Mouse (Mus musculus) liver, postnatal 0 days (tissue): Measurements from ENCODE around the gene Suz12. TPM values are rescaled to one million over a fixed set of nuclear protein-coding genes. Genes with fewer than 3 reads are reported as not detected.
A peak's percentile ranks its signal among the peaks of the same experiment; 100 is the strongest.
"Not testable (repeated sequence)": the region's sequence is repeated elsewhere in the genome, so short reads cannot be mapped to it uniquely, and the experiment has no call there.

ENCODE experiments used
- ATAC-seq: fragments of 200-750 bp; cut with Nextera tagmentation; 2 replicates; pipeline ENCODE4 v1.8.0; 2017; ENCODE audit warnings: mild to moderate bottlenecking, moderate library complexity
- DNase-seq: peaks from one replicate; pipeline ENCODE4 v3.0.0-alpha.2; 2016
- H3K27ac ChIP-seq: fragments of 300-500 bp; sonication (generic); 2 replicates; pipeline ENCODE4 v1.5.1; 2014; ENCODE audit warnings: antibody characterized with exemption, moderate library complexity, mild to moderate bottlenecking, low read depth
- H3K27me3 ChIP-seq: fragments of 300-500 bp; sonication (generic); 2 replicates; pipeline ENCODE4 v1.6.1; 2014; ENCODE audit warnings: low read length, control low read depth, mixed read lengths; ENCODE audit not compliant: insufficient read depth
- H3K36me3 ChIP-seq: fragments of 300-500 bp; sonication (generic); replicated peaks from 2 replicates; pipeline ENCODE4 v1.6.1; 2014; ENCODE audit warnings: mild to moderate bottlenecking, control low read depth, low read length, moderate library complexity, mixed read lengths; ENCODE audit not compliant: insufficient read depth
- H3K4me1 ChIP-seq: fragments of 300-500 bp; sonication (generic); 2 replicates; pipeline ENCODE4 v1.6.1; 2014; ENCODE audit warnings: antibody characterized with exemption, mild to moderate bottlenecking, control low read depth; ENCODE audit not compliant: insufficient read depth
- H3K4me2 ChIP-seq: fragments of 300-500 bp; sonication (generic); 2 replicates; pipeline ENCODE4 v1.6.1; 2014; ENCODE audit warnings: low read depth, mild to moderate bottlenecking, low read length, moderate library complexity, mixed read lengths
- H3K4me3 ChIP-seq: fragments of 300-500 bp; sonication (generic); 2 replicates; pipeline ENCODE4 v1.5.1; 2014; ENCODE audit warnings: low read depth, low read length
- H3K9ac ChIP-seq: fragments of 300-500 bp; sonication (generic); replicated peaks from 2 replicates; pipeline ENCODE4 v1.6.1; 2014; ENCODE audit warnings: mild to moderate bottlenecking, moderate library complexity
- H3K9me3 ChIP-seq: fragments of 300-500 bp; sonication (generic); 2 replicates; pipeline ENCODE4 v1.6.1; 2016; ENCODE audit warnings: mild to moderate bottlenecking, control low read depth, low read length, mixed read lengths
- CTCF ChIP-seq: sonication (generic); IDR thresholded peaks from 2 replicates; pipeline ENCODE4 v1.5.1; 2016; ENCODE audit warnings: antibody characterized with exemption, low read depth
- EP300 ChIP-seq: IDR thresholded peaks from 2 replicates; pipeline ENCODE4 v1.6.1; 2016; ENCODE audit warnings: antibody characterized with exemption, low read depth, mild to moderate bottlenecking
- WGBS: fragments of 180-500 bp; shearing (Covaris S2); extraction: QIAGEN DNeasy Blood & Tissue Kit; methylation state at CpG from one replicate; pipeline ENCODE4 v1.1.7; 2014; ENCODE audit not compliant: insufficient replicate concordance; 5-methylcytosine and 5-hydroxymethylcytosine counted together
- polyA plus RNA-seq: library from polyadenylated mRNA; unstranded; fragments of >200 nt; fragmentation: Nextera tagmentation; extraction: Ambion mirVana; gene quantifications from 2 replicates; pipeline ENCODE4 v1.2.1, GENCODE M21; 2015

Gene Suz12
- polyA plus RNA-seq, 1 experiment from 2014 or later: 11.2 TPM

DNA sequence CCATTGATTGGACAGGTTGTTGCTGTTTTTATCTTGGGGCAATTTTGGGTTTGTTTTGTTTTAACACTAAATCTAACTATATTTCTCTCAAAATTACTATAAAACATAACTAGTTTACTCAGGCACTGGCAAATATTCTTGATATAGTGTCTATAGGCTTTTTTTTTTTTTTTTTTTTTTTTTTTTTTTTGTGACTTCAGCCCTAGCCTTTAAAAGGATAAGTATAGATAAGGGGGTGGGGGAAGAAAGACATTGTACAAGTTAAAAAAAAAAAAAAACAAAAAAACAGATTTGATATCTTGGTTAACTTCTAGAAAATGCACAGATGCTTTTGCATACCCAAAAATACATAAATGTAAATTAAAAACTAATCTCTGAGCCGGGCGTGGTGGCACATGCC lies 2.8 kb upstream of the Suz12 start:
- no peak for DNase-seq
- no peak overlapping the region for H3K27ac ChIP-seq
- no peaks in the 10 kb centered on the region for H3K9me3 ChIP-seq
- H3K27me3 ChIP-seq: no peaks in the 10 kb centered on the region
- no peak overlapping the region for H3K4me3 ChIP-seq
- H3K4me1 ChIP-seq: no peaks in the 10 kb centered on the region
- no peak for TF ChIP-seq CTCF
- no peak for TF ChIP-seq EP300
- WGBS: 77% methylated on average over 2 of the region's 2 CpGs
- H3K9ac ChIP-seq: no peak overlapping the region
- H3K4me2 ChIP-seq: no peak overlapping the region
- no peaks in the 10 kb centered on the region for H3K36me3 ChIP-seq
- ATAC-seq: no peak

GRCm38 (mm10) chr11:79991600-79991999 lies 1.3 kb upstream of the Suz12 start:
- DNase-seq: no peak
- WGBS: 85% methylated on average over 5 of the region's 5 CpGs
- ATAC-seq: no peak
- Histone ChIP-seq H3K4me1 (no peaks in the 10 kb centered on the region), H3K27ac (no peak overlapping the region), H3K9ac (no peak overlapping the region), H3K4me3 (no peak overlapping the region), H3K36me3 (peaks cover 7% of the 10 kb centered on the region), H3K4me2 (peak overlapping the region; percentile 91; the same call in 1 of the 2 replicates), H3K27me3 (no peaks in the 10 kb centered on the region), H3K9me3 (no peaks in the 10 kb centered on the region)
- TF ChIP-seq CTCF: no peak
- no peak for TF ChIP-seq EP300

- H3K9me3 ChIP-seq: no peaks in the 10 kb centered on the region
- peak overlapping the region; percentile 100 for H3K27ac ChIP-seq
- WGBS: 18% methylated on average over 20 of the region's 21 CpGs
- peak overlapping the region; percentile 93 for H3K4me3 ChIP-seq
- no peaks in the 10 kb centered on the region for H3K4me1 ChIP-seq
- peaks cover 12% of the 10 kb centered on the region for H3K36me3 ChIP-seq
- DNase-seq (no peak), ATAC-seq (no peak)
- H3K9ac ChIP-seq: peak overlapping the region; percentile 98
- H3K4me2 ChIP-seq: peak overlapping the region; percentile 91
- no peaks in the 10 kb centered on the region for H3K27me3 ChIP-seq
- 0 out of 2 replicates have a peak, but pooled peaks have one; percentile 3 for TF ChIP-seq EP300
- TF ChIP-seq CTCF: no peak
Measured at GRCm38 (mm10) chr11:79992035-79992591, 793 bp upstream of the Suz12 start.

DNA sequence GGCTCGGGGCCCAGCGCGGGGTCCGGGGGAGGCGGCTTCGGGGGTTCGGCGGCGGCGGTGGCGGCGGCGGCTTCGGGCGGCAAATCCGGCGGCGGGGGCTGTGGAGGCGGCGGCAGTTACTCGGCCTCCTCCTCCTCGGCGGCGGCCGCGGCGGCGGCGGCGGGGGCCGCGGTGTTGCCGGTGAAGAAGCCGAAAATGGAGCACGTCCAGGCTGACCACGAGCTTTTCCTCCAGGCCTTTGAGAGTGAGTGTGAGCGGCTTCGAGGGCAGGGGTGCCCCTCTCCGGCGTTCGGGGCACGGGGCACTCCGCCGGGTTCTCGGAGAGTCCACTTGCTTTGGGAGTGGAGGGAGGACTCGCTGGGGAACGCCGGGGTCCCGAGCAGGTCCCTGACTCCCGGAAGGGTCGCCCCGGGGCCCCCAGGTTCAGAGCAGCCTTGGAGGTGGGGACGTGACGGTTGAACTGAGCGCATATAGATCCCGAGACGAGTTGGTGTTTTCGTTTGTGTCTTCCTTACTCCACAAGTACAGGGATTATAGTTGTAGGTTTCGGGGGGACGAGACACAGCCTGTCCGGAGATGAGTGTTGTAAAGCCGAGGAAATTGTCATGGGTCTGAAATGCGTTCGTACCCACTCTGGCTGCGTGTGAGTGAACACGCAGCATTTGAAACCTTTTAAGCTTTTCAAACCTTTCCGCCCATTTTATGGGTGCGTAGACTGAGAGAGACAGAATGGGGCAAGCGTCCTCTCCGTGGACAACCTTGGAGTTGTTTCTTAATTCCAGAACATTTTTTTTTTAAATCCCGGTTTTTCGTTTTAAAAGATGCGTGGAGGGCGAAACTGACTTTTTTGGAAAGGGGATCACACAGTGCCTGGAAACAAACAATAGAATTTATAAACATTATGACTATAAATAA lies 707 bp downstream of the Suz12 start:
- Histone ChIP-seq H3K27me3 (no peaks in the 10 kb centered on the region), H3K4me2 (peak overlapping the region; percentile 65), H3K9me3 (no peaks in the 10 kb centered on the region), H3K27ac (peak overlapping the region; percentile 100), H3K36me3 (peaks cover 18% of the 10 kb centered on the region), H3K9ac (peak overlapping the region; percentile 98), H3K4me3 (peak overlapping the region; percentile 93), H3K4me1 (no peaks in the 10 kb centered on the region)
- DNase-seq: no peak
- 1% methylated on average over 63 of the region's 74 CpGs for WGBS
- peak; percentile 28; the same call in 1 of the 2 replicates for ATAC-seq
- TF ChIP-seq EP300 (no peak), CTCF (no peak)

- Histone ChIP-seq H3K27me3 (no peaks in the 10 kb centered on the region), H3K4me1 (no peaks in the 10 kb centered on the region), H3K36me3 (peaks cover 22% of the 10 kb centered on the region), H3K9me3 (no peaks in the 10 kb centered on the region), H3K4me2 (peak overlapping the region; percentile 65), H3K4me3 (peak overlapping the region; percentile 93), H3K9ac (peak overlapping the region; percentile 98), H3K27ac (no peak overlapping the region)
- DNase-seq: no peak
- no peak for ATAC-seq
- 4% methylated on average over 7 of the region's 7 CpGs for WGBS
- TF ChIP-seq CTCF (no peak), EP300 (no peak)
Measured at GRCm38 (mm10) chr11:79994271-79994988, 1.5 kb downstream of the Suz12 start.

- not testable (repeated sequence) for H3K9me3 ChIP-seq, ATAC-seq, H3K4me2 ChIP-seq, DNase-seq, H3K4me3 ChIP-seq, H3K27ac ChIP-seq, H3K9ac ChIP-seq, H3K4me1 ChIP-seq, H3K27me3 ChIP-seq
- H3K36me3 ChIP-seq: peaks cover 63% of the 10 kb centered on the region
- 99% methylated on average over 3 of the region's 5 CpGs for WGBS
Measured at GRCm38 (mm10) chr11:80016533-80016932, 23.6 kb downstream of the Suz12 start.
